Mouse (Mus musculus) layer of hippocampus, postnatal 10 days (tissue): ENCODE results near the gene Cd80. TPM values are rescaled to one million over a fixed set of nuclear protein-coding genes. Genes with fewer than 3 reads are reported as not detected.

Experiments used
- DNase-seq, 2 experiments: peaks; one replicate each; pipeline ENCODE4 v3.0.0; 2021; ENCODE audit warnings: low spot score in 2 of 2
- total RNA-seq, 2 experiments: library from RNA; stranded (reverse); gene quantifications; 2 replicates each; pipeline ENCODE4 v1.2.3; 2021

Gene Cd80
- total RNA-seq, 2 experiments from 2014 or later, result 0.18 to 0.42 TPM

GRCm38 (mm10) chr16:38447366-38447765 is 8.0 kb upstream of the Cd80 start:
- no peak for DNase-seq

- no peak for DNase-seq
These were observed 6.9 kb upstream of the Cd80 start for GRCm38 (mm10) chr16:38448458-38448857.

GRCm38 (mm10) chr16:38450707-38451106 is 4.7 kb upstream of the Cd80 start:
- no peak for DNase-seq

DNA sequence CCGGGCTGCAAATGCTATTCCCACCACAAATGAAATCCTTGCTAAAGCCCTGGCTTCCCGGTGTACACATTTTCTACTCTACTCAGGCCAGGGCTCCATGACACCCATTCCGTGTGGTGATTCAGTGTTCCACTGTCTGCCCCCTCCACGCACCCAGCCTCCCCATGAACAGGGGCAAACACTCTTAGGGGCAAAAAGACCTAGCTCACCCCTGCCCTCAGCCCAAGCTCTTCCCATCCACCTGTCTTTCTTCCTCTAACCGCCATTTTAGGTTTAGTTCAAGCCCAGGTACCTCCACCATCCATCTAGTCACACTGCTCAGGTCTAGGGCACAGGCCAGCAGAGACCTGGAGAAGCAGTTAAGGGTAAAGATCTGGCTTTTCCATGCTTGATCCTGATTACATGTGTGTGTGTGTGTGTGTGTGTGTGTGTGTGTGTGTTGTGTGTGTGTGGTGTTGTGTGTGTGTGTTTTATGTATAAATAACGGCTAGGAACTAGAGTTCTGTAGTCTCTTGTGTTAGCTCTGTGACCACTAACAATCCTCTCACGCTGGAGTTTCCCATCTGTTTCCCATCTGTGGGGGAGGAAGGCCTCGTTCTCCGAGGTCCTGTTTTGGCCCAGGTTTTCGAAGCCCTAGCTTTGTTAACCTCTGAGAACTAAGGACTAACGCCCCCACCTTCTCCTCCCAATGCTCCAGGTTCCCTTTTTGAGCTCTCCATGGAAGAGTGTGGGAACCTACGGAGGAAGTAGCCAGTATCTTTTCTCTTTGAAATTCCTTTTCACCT is 3.7 kb upstream of the Cd80 start:
- DNase-seq, result no peak

GRCm38 (mm10) chr16:38452442-38453202 is 2.7 kb upstream of the Cd80 start, which contains the start of gene Adprh:
Adprh (minus strand) TSS chr16:38452703.
- peak; percentile 84 to 91 for DNase-seq

DNA sequence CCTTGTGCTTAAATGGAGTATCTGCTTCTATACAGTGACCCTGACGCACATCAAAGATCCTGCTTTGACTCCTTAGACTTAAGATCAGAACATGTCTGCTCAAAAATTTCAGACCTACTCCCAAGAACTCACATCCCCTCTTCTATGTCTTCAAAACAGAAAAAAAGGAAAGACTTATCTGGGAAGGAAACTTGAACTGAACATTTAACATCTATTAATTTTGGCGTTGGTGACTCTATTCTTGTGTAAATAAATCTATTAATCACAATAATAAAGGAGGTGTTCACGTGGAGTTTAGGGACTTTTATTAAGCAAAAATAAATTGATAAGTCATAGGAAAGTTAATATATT is 2.2 kb upstream of the Cd80 start:
- DNase-seq, result no peak

- no peak for DNase-seq
These were observed 1.4 kb upstream of the Cd80 start for GRCm38 (mm10) chr16:38453952-38454351.

DNA sequence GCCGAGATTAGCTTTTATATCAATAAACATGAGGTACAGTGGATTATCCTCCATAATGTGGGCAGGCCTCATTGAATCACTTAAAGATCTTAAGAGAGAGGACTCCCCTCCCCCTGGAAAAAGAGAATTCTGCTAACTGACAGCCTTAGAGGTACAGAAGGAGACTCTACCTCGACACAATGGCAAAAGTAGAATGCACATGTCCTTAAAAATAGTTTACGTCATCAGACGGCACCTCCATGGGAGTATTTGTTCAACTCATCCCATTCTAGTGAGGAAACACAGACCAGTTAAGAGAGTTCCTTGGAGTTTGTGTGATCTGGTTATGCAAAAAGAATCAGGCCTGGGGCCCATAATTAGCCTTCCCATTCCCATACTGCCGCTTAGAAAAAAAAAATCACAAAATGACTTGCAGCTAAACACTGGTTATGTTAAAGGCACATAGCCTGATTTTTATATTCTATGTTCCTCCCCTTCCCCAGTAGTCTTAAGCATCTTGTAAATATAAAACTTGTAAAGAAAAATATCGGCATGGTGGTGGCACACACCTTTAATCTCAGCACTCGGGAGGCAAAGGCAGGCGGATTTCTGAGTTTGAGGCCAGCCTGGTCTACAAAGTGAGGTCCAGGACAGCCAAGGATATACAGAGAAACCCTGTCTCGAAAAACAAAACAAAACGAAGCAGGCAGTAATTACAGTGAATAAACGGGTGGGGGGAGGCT is 667 bp upstream of the Cd80 start:
- DNase-seq, result no peak

- DNase-seq, result no peak
These were observed 1.6 kb downstream of the Cd80 start for GRCm38 (mm10) chr16:38456812-38457567.

- DNase-seq, result no peak
These were observed 3.4 kb downstream of the Cd80 start for GRCm38 (mm10) chr16:38458600-38459280.

GRCm38 (mm10) chr16:38459990-38460389 is 4.6 kb downstream of the Cd80 start:
- DNase-seq, result no peak

- no peak for DNase-seq
These were observed 6.4 kb downstream of the Cd80 start for GRCm38 (mm10) chr16:38461749-38462148.

GRCm38 (mm10) chr16:38462161-38462560 is 6.8 kb downstream of the Cd80 start:
- DNase-seq, result no peak

- no peak for DNase-seq
These were observed 7.9 kb downstream of the Cd80 start for GRCm38 (mm10) chr16:38463305-38463704.

GRCm38 (mm10) chr16:38466089-38466488 is 10.7 kb downstream of the Cd80 start:
- no peak for DNase-seq

- DNase-seq, result no peak
These were observed 11.9 kb downstream of the Cd80 start for GRCm38 (mm10) chr16:38467091-38467916.

DNA sequence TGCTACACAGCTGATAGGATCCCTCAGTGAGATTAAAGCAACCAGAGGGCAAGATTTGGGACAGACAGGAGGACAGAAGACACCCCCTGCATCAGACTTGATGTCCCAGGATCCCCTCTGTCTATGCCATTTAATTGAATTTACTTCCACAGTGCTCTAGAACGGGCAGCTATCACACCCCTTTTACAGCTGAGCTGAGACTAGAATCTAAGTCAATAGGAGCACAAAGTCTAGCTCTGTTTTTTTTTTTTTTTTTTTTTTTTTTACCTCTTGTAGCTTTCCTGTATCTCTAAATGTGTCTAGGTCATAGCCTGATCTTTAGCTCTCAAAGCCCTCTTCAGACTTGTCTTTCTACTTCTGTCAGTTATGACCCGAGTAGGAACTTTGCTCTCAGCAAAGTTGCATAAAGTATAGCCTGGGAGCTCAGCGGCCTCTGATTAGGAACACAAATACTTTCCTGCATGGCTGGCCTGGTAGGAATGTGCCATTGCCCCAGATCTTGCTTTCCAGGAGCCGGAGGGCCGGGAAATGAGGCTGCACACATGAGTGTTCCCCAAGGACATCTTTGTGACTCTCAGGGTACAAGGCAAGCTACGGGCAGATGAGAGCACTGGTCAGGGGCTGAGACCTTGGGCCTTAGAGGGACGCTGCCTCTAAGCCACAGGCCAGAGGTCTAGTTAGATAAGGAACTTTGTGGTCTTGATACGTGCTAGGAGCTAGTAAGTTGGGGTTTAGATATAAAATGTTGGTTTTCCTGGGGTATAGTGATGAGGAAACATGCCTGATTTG is 12.8 kb downstream of the Cd80 start:
- no peak for DNase-seq

- DNase-seq, result no peak
These were observed 13.3 kb downstream of the Cd80 start for GRCm38 (mm10) chr16:38468706-38469018.

DNA sequence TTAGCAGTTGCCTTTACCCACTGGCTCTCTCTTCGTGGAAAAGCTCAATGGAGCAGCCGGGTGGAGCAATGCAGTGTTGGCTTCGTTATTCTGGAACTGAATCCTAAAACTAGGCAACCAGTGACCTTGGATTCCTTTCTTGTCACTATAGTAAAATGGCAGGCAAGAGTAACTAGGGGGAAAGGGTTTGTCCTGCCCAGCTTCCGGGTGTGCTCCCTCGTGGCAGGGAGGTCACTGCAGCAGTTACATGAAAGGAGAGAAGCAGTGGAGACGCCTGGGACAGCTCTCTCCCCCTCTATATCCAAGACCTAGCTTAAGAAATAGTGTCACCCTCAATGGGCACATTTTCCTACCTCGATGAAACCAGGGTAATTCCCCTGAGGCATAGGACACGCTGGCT is 14.1 kb downstream of the Cd80 start:
- no peak for DNase-seq
